In genomic region chr7:83885835-83886234, GRCm38 (mm10) we compare ENCODE assay signal across 14 mouse cellular contexts. TPM values are rescaled to one million over a fixed set of nuclear protein-coding genes. Genes with fewer than 3 reads are reported as not detected.
A peak's percentile ranks its signal among the peaks of the same experiment; 100 is the strongest.
DNase-seq lines count a peak whose midpoint lies in the region; ATAC-seq lines count a peak whose summit lies in the region.
"Had no signal": no experiment of that assay in that cellular context is flagged by ENCODE, and none has a peak within 500 bp of the region (broad histone marks: within the 10 kb centered on the region; RNA-seq: fewer than 3 reads in every experiment).

No protein-coding gene starts in this region.

- peaks cover 31% of the 10 kb centered on the region for H3K4me1 ChIP-seq in heart, embryonic 13.5 days
- peaks cover 27% of the 10 kb centered on the region for H3K4me1 ChIP-seq in liver, embryonic 11.5 days (replicated peaks; ENCODE audit: control insufficient read depth, insufficient read depth, low read length)

- peak overlapping the region; percentile 98 for H3K27ac ChIP-seq in heart, embryonic 13.5 days (replicated peaks)
- peak overlapping the region; percentile 100 for H3K27ac ChIP-seq in liver, embryonic 11.5 days (ENCODE audit: low read depth, low read length)

- H3K9me3 ChIP-seq in heart, embryonic 13.5 days, result no peaks in the 10 kb centered on the region
- no peaks in the 10 kb centered on the region for H3K9me3 ChIP-seq in liver, embryonic 11.5 days (ENCODE audit: control insufficient read depth, low read length)
- H3K9me3 ChIP-seq: embryonic facial prominence, embryonic 15.5 days had no signal

- no peak for DNase-seq in heart, adult 9 months (ENCODE audit: low spot score in 2 of 2)
- DNase-seq in c-Kit-positive CD71-positive TER-119-negative erythroid progenitor cells, embryonic 14.5 days (ENCODE audit: low read depth), result peak; percentile 69
- no peak for DNase-seq in liver, embryonic 11.5 days (ENCODE audit: low spot score)
- DNase-seq in retina, embryonic 14.5 days (ENCODE audit: low spot score), result no peak
- DNase-seq in cerebellum, adult 9-11 months, result no peak
- DNase-seq in layer of hippocampus, adult 8-10 months (ENCODE audit: low spot score in 2 of 2), result no peak
- DNase-seq: adrenal gland, postnatal 10 days; kidney, adult 8-10 months; layer of hippocampus, postnatal 36 days; spleen, adult 18-20 months had no signal

- H3K4me2 ChIP-seq in heart, embryonic 13.5 days, result peak overlapping the region; percentile 97
- peak overlapping the region; percentile 97 for H3K4me2 ChIP-seq in liver, embryonic 11.5 days
- H3K4me2 ChIP-seq: embryonic facial prominence, embryonic 15.5 days had no signal

- no peak overlapping the region for H3K9ac ChIP-seq in heart, embryonic 13.5 days
- H3K9ac ChIP-seq in liver, embryonic 11.5 days (ENCODE audit: low read depth, low read length), result peak overlapping the region; percentile 96
- H3K9ac ChIP-seq: embryonic facial prominence, embryonic 15.5 days had no signal

- no peak overlapping the region for H3K4me3 ChIP-seq in heart, embryonic 13.5 days
- H3K4me3 ChIP-seq in liver, embryonic 11.5 days (ENCODE audit: low read depth, low read length), result no peak overlapping the region

- H3K27me3 ChIP-seq in heart, embryonic 13.5 days (replicated peaks), result no peaks in the 10 kb centered on the region
- no peaks in the 10 kb centered on the region for H3K27me3 ChIP-seq in liver, embryonic 11.5 days (replicated peaks; ENCODE audit: control insufficient read depth, insufficient read depth, low read length)
- H3K27me3 ChIP-seq: embryonic facial prominence, embryonic 15.5 days; Patski had no signal

- WGBS in heart, embryonic 13.5 days, result 71% methylated on average over 4 of the region's 4 CpGs
- WGBS in liver, embryonic 11.5 days, result 35% methylated on average over 4 of the region's 4 CpGs

- ATAC-seq in heart, embryonic 13.5 days (ENCODE audit: extremely low read depth, insufficient number of reproducible peaks, low FRiP score, low TSS enrichment), result no peak
- ATAC-seq in liver, embryonic 11.5 days (replicated peaks; ENCODE audit: low FRiP score), result peak; percentile 61
- peak; percentile 29 for ATAC-seq in megakaryocyte progenitor cell, adult 5-6 weeks (replicated peaks; ENCODE audit: poor library complexity)
- ATAC-seq: Patski had no signal

- H3K36me3 ChIP-seq in heart, embryonic 13.5 days, result peaks cover 14% of the 10 kb centered on the region
- H3K36me3 ChIP-seq in liver, embryonic 11.5 days (ENCODE audit: control insufficient read depth, insufficient read depth, low read length), result peaks cover 11% of the 10 kb centered on the region
- H3K36me3 ChIP-seq: embryonic facial prominence, embryonic 15.5 days had no signal

RNA-seq across cellular contexts. Expression of gene Mesd, which starts 1.6 kb away (rescaled TPM):
- 83.9 and 85.3 TPM in 2 replicates for polyA plus RNA-seq in heart, embryonic 13.5 days (2015; fragmentation: Nextera tagmentation; extraction: Ambion mirVana)
- polyA plus RNA-seq in liver, embryonic 11.5 days (2014; fragmentation: Nextera tagmentation; extraction: Ambion mirVana), result 92.6 and 93.0 TPM in 2 replicates
- total RNA-seq in megakaryocyte progenitor cell, adult 5-6 weeks (2015), result 32.4 and 37.6 TPM in 2 replicates
- 61.0 and 61.2 TPM in 2 replicates for total RNA-seq in megakaryocyte progenitor cell, adult 5-6 weeks (2017)
- total RNA-seq in layer of hippocampus, adult 8-10 months (2022), result 10 to 100 TPM; 65.0 to 75.1 (median 68.2) TPM

RNA-seq across cellular contexts. Expression of gene Tlnrd1, which starts 1.7 kb away (rescaled TPM):
- 9.9 and 10.2 TPM in 2 replicates for polyA plus RNA-seq in heart, embryonic 13.5 days (2015; fragmentation: Nextera tagmentation; extraction: Ambion mirVana)
- 16.4 and 17.4 TPM in 2 replicates for polyA plus RNA-seq in liver, embryonic 11.5 days (2014; fragmentation: Nextera tagmentation; extraction: Ambion mirVana)
- total RNA-seq in megakaryocyte progenitor cell, adult 5-6 weeks (2015), result 8.3 and 9.3 TPM in 2 replicates
- total RNA-seq in megakaryocyte progenitor cell, adult 5-6 weeks (2017), result 4.9 and 5.0 TPM in 2 replicates
- total RNA-seq in layer of hippocampus, adult 8-10 months (2022), result 10 to 100 TPM; 18.6 to 20.7 (median 20.1) TPM
